Mouse (Mus musculus) brain, embryonic 14.5 days (tissue): ENCODE measurements around the gene Olfr598. TPM values are rescaled to one million over a fixed set of nuclear protein-coding genes. Genes with fewer than 3 reads are reported as not detected.
"Not testable (repeated sequence)": the region's sequence is repeated elsewhere in the genome, so short reads cannot be mapped to it uniquely, and the experiment has no call there.

Experiments used
- DNase-seq: peaks from one replicate; pipeline ENCODE4 v3.0.0-alpha.2; 2011; ENCODE audit warnings: low read depth
- CTCF ChIP-seq: fragments of 200-500 bp; IDR thresholded peaks from 2 replicates; pipeline ENCODE4 v1.5.1; 2012; ENCODE audit warnings: inconsistent platforms, mild to moderate bottlenecking, moderate library complexity, borderline replicate concordance; ENCODE audit not compliant: insufficient read depth, insufficient read length; ENCODE audit errors: extremely low read depth
- POLR2A ChIP-seq: fragments of 200-500 bp; IDR thresholded peaks from 2 replicates; pipeline ENCODE4 v1.6.1; 2012; ENCODE audit warnings: mild to moderate bottlenecking, inconsistent platforms, borderline replicate concordance; ENCODE audit not compliant: poor library complexity, insufficient read depth, insufficient read length, severe bottlenecking; ENCODE audit errors: extremely low read depth
- polyA plus RNA-seq: library from polyadenylated mRNA; depleted of rRNA; stranded (reverse); fragments of >200 nt; gene quantifications from 2 replicates; pipeline ENCODE4 v1.2.3, GENCODE M21; 2012; rRNA removed

Gene Olfr598
- not detected in 2 replicates for polyA plus RNA-seq

DNA sequence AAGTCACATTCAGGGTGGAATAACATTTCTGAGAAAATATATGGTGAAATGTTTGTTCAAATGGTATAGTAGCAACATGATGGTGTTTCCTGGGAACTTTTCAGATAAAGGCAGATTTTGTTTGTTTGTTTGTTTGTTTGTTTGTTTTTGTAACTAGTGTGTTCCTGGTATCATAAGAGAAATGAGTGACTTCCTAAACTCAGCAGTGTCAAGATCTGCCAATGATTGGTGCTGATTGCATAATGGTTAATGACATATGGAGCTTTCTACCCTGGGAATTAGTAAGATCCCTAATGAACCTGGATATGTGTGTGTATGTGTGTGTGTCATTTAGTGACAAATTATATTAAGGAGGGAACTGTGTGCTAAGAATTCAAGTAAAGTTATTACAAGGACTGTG lies at the start of gene Olfr598:
Gene Olfr598, plus strand, starts transcription at position 301 of the 400 bp plus-strand sequence.
- DNase-seq, result no peak
- TF ChIP-seq CTCF, result no peak
- TF ChIP-seq POLR2A, result no peak

DNA sequence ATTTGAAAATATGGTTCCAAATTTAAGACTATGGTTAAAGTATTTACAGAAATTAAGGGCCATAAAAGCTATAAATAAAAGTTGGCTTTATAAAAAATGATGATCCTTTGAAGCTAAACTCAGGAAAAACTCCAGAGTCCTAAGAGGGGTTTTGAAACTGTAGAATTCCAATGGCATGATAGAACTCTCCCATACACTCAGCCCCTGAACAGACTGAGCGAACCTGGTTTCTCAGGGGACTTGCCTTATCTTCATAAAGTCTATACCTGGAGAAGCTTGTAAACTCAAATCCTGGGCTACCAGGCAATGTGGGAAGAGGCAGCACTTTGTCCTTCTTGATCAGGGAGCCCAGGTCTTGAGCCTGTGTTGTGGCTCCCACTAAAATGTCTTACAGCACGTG lies 18.0 kb upstream of the Olfr598 start, which contains the start of gene Olfr596:
Gene Olfr596, plus strand, starts transcription at position 301 of the 400 bp plus-strand sequence.
- not testable (repeated sequence) for DNase-seq

DNA sequence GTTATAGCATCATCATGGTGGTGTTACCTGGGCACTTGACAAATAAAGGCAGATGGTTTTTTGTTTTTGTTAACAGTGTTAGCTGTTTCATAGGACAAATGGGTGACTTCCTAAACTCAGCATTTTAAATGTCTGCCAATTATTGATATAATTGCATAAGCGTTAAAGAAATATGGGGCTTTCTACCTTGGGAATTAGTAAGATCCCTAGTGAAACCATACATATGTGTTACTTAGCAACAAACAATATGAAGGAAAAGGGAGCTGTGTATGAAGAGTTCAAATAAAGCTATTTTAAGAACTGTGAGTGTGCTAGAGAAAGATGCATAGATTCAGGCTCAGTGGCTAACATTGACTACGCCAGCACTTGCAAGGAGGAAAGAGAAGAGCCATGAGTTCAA lies 7.4 kb upstream of the Olfr598 start, which contains the start of gene Olfr597:
Gene Olfr597, plus strand, starts transcription at position 301 of the 400 bp plus-strand sequence.
- DNase-seq, result not testable (repeated sequence)

- TF ChIP-seq POLR2A (no peak), CTCF (no peak)
- DNase-seq, result no peak
Measured at GRCm38 (mm10) chr7:103335617-103336016, 12.2 kb downstream of the Olfr598 start, which contains the start of gene Olfr599. Gene Olfr599 (plus strand): TSS chr7:103335917.

GRCm38 (mm10) chr7:103349569-103349968 lies 26.2 kb downstream of the Olfr598 start, which contains the start of gene Olfr600:
Gene Olfr600 (minus strand): TSS chr7:103349669.
- TF ChIP-seq CTCF (no peak), POLR2A (no peak)
- no peak for DNase-seq

GRCm38 (mm10) chr7:103362555-103362954 lies 39.2 kb downstream of the Olfr598 start, which contains the start of gene Olfr601:
Gene Olfr601 (minus strand): TSS chr7:103362655.
- no peak for DNase-seq
- no peak for TF ChIP-seq POLR2A

Other genes starting within 250 kb of the Olfr598 start
- gene Olfr584, start 241.7 kb upstream of the Olfr598 start, polyA plus RNA-seq, result not detected in 2 replicates
- gene Olfr585, start 225.8 kb upstream of the Olfr598 start, polyA plus RNA-seq, result not detected in 2 replicates
- not detected in 2 replicates for gene Olfr586, start 197.9 kb upstream of the Olfr598 start, polyA plus RNA-seq
- not detected in 2 replicates for gene Olfr588-ps1, start 182.7 kb upstream of the Olfr598 start, polyA plus RNA-seq
- gene Olfr589, start 167.2 kb upstream of the Olfr598 start, polyA plus RNA-seq, result not detected in 2 replicates
- not detected in 2 replicates for gene Olfr591, start 145.2 kb upstream of the Olfr598 start, polyA plus RNA-seq
- gene Olfr592, start 138.8 kb upstream of the Olfr598 start, polyA plus RNA-seq, result not detected in 2 replicates
- gene Olfr593, start 111.7 kb upstream of the Olfr598 start, polyA plus RNA-seq, result not detected in 2 replicates
- gene Olfr594, start 106.6 kb upstream of the Olfr598 start, polyA plus RNA-seq, result not detected in 2 replicates
- gene Usp17ld, start 71.1 kb upstream of the Olfr598 start, polyA plus RNA-seq, result not detected in 2 replicates
- gene Olfr596, start 17.9 kb upstream of the Olfr598 start, polyA plus RNA-seq, result not detected in 2 replicates
- gene Olfr597, start 7.3 kb upstream of the Olfr598 start, polyA plus RNA-seq, result not detected in 2 replicates
- gene Olfr599, start 12.3 kb downstream of the Olfr598 start, polyA plus RNA-seq, result not detected in 2 replicates
- gene Olfr600, start 26.1 kb downstream of the Olfr598 start, polyA plus RNA-seq, result not detected in 2 replicates
- gene Olfr601, start 39.1 kb downstream of the Olfr598 start, polyA plus RNA-seq, result not detected in 2 replicates
- not detected in 2 replicates for gene Olfr603, start 62.6 kb downstream of the Olfr598 start, polyA plus RNA-seq
- not detected in 2 replicates for gene Usp17lc, start 91.5 kb downstream of the Olfr598 start, polyA plus RNA-seq
- not detected in 2 replicates for gene Olfr605, start 121.9 kb downstream of the Olfr598 start, polyA plus RNA-seq
- gene Olfr606, start 125.5 kb downstream of the Olfr598 start, polyA plus RNA-seq, result not detected in 2 replicates
- gene Olfr607, start 140.6 kb downstream of the Olfr598 start, polyA plus RNA-seq, result not detected in 2 replicates
- gene Olfr608, start 146.3 kb downstream of the Olfr598 start, polyA plus RNA-seq, result not detected in 2 replicates
- gene Olfr609, start 174.5 kb downstream of the Olfr598 start, polyA plus RNA-seq, result not detected in 2 replicates
- not detected in 2 replicates for gene Olfr610, start 188.6 kb downstream of the Olfr598 start, polyA plus RNA-seq
- not detected in 2 replicates for gene Olfr611, start 197.3 kb downstream of the Olfr598 start, polyA plus RNA-seq
- not detected in 2 replicates for gene Olfr612, start 219.1 kb downstream of the Olfr598 start, polyA plus RNA-seq
- gene Olfr613, start 224.5 kb downstream of the Olfr598 start, polyA plus RNA-seq, result not detected in 2 replicates
- not detected in 2 replicates for gene Olfr615, start 232.5 kb downstream of the Olfr598 start, polyA plus RNA-seq
- not detected in 2 replicates for gene Olfr616, start 245.6 kb downstream of the Olfr598 start, polyA plus RNA-seq
- not detected in 2 replicates for gene Olfr617, start 249.5 kb downstream of the Olfr598 start, polyA plus RNA-seq